Mouse (Mus musculus) embryonic facial prominence, embryonic 14.5 days (tissue): ENCODE measurements around the gene Tcirg1. TPM values are rescaled to one million over a fixed set of nuclear protein-coding genes. Genes with fewer than 3 reads are reported as not detected.

Source experiments
- ATAC-seq: fragments of 200-750 bp; cut with Nextera tagmentation; 2 replicates; pipeline ENCODE4 v1.8.0; 2017; ENCODE audit warnings: low read depth, moderate number of reproducible peaks, moderate TSS enrichment
- DNase-seq: peaks from one replicate; pipeline ENCODE4 v3.0.0-alpha.2; 2015; ENCODE audit warnings: low spot score
- H3K27ac ChIP-seq: fragments of 300-500 bp; sonication (generic); replicated peaks from 2 replicates; pipeline ENCODE4 v1.5.1; 2014; ENCODE audit warnings: low read depth, mild to moderate bottlenecking, low read length, moderate library complexity
- H3K27me3 ChIP-seq: fragments of 300-500 bp; sonication (generic); replicated peaks from 2 replicates; pipeline ENCODE4 v1.6.1; 2014; ENCODE audit warnings: low read length; ENCODE audit not compliant: control insufficient read depth, insufficient read depth
- H3K36me3 ChIP-seq: fragments of 300-500 bp; sonication (generic); 2 replicates; pipeline ENCODE4 v1.6.1; 2014; ENCODE audit warnings: low read length, mixed read lengths; ENCODE audit not compliant: control insufficient read depth, insufficient read depth
- H3K4me1 ChIP-seq: fragments of 300-500 bp; sonication (generic); 2 replicates; pipeline ENCODE4 v1.6.1; 2014; ENCODE audit warnings: antibody characterized with exemption, low read length; ENCODE audit not compliant: control insufficient read depth, insufficient read depth
- H3K4me2 ChIP-seq: fragments of 300-500 bp; sonication (generic); 2 replicates; pipeline ENCODE4 v1.6.1; 2014; ENCODE audit warnings: low read depth, mild to moderate bottlenecking, low read length, moderate library complexity, mixed read lengths
- H3K4me3 ChIP-seq: fragments of 300-500 bp; sonication (generic); 2 replicates; pipeline ENCODE4 v1.5.1; 2014; ENCODE audit warnings: low read depth, mild to moderate bottlenecking, low read length
- H3K9ac ChIP-seq: fragments of 300-500 bp; sonication (generic); 2 replicates; pipeline ENCODE4 v1.6.1; 2014; ENCODE audit warnings: low read depth, mild to moderate bottlenecking, low read length, moderate library complexity, mixed read lengths
- H3K9me3 ChIP-seq: fragments of 300-500 bp; sonication (generic); 2 replicates; pipeline ENCODE4 v1.6.1; 2016; ENCODE audit warnings: low read length; ENCODE audit not compliant: control insufficient read depth
- WGBS: fragments of 180-500 bp; shearing (Covaris S2); extraction: QIAGEN DNeasy Blood & Tissue Kit; methylation state at CpG from one replicate; pipeline ENCODE4 v1.1.7; 2014; 5-methylcytosine and 5-hydroxymethylcytosine counted together
- polyA plus RNA-seq: library from polyadenylated mRNA; unstranded; fragments of >200 nt; fragmentation: Nextera tagmentation; extraction: Ambion mirVana; gene quantifications from 2 replicates; pipeline ENCODE4 v1.2.1, GENCODE M21; 2014

The Tcirg1 gene
- polyA plus RNA-seq, 1 experiment from 2014 or later: 33.6 TPM

DNA sequence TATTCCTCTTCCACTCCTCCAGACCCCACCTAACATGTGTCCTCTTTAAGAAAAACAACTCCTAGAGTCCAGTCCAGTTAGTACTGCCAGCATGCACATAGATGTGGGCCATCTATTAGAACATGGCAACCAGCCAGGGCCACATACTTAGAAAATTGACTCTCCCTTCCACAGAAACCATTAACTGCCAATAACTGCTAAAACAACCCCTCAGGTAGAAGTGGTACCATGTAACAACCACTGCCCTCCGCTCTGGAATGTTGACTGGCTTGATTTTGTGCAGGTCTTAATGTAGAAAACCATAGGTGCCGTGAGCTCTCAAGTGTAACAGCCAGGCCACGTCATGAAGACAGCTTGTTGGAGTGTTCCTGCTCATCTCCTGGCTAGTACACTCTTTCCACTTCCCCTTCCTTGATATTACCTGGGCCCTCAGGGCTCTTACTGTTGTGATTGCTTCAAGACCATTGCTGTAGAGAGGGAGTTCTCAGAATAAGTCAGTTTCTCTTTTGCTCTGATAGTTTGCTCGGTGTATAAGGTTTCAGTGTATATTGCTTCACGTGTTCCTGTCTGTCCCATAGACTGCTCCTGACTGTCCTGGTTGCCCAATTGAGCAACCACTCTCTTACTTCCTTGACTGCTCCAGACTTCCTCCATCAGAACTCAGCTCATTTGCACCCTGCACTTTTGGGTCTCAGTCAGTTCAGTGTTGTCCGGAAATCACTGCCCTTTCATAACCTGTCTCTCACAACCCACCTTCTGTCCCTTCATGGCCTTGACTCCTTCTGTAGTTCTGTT lies 26.7 kb downstream of the Tcirg1 start:
- H3K4me3 ChIP-seq: no peak overlapping the region
- peaks cover 20% of the 10 kb centered on the region for H3K36me3 ChIP-seq
- no peak overlapping the region for H3K27ac ChIP-seq
- DNase-seq (no peak), ATAC-seq (no peak)
- 0 out of 2 replicates have a peak, but pooled peaks cover under 1% of the 10 kb centered on the region for H3K4me1 ChIP-seq
- no peaks in the 10 kb centered on the region for H3K27me3 ChIP-seq
- 82% methylated on average over 6 of the region's 6 CpGs for WGBS
- H3K9ac ChIP-seq: no peak overlapping the region
- H3K4me2 ChIP-seq: no peak overlapping the region
- no peaks in the 10 kb centered on the region for H3K9me3 ChIP-seq

DNA sequence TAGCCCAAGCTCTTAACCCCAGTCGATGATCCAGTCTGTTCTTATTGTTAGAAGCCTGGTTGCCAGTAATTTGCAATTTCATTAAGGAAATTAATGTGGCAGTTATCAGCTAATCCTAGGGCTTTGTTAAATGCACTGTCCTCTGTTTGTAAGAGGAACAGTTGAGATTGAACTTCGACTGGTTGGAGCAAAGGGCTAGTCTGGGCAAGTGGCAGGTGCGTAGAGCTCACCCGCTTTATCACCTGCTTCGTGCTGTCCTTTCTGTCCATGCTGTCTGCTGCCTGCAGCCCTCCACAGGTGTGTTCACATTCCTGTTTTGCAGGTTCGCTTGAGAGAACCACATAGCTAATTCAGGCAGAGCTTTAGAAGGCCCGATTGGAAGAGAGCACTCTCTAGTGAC lies 31.9 kb downstream of the Tcirg1 start:
- Histone ChIP-seq H3K36me3 (peaks cover 11% of the 10 kb centered on the region; the same call in 1 of the 2 replicates), H3K4me2 (no peak overlapping the region), H3K4me3 (no peak overlapping the region), H3K9me3 (no peaks in the 10 kb centered on the region), H3K4me1 (peaks cover 17% of the 10 kb centered on the region; the same call in 1 of the 2 replicates), H3K9ac (no peak overlapping the region), H3K27me3 (no peaks in the 10 kb centered on the region), H3K27ac (no peak overlapping the region)
- DNase-seq (peak; percentile 34), ATAC-seq (0 out of 2 replicates have a peak, but pooled peaks have one; percentile 33)
- 70% methylated on average over 7 of the region's 7 CpGs for WGBS

DNA sequence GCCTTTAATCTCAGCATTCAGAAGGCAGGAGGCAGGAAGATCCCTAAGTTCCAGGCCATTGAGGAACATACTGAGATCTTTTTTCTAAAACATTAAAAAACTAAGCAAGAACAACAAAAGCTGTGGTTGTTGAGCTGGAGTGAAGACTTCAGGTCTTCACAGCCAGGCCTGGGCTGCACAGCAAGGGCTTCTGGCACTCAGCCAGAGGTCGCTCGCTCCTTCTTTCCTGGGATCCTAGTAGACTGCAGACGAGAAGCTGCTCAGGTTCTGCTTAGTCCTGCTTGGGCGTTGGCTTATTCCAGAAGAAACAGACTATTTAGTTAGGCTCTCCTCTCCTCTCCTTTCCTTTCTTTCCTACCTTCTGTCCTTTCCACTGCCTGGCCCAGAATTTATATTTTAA lies 34.6 kb downstream of the Tcirg1 start:
- H3K9me3 ChIP-seq: no peaks in the 10 kb centered on the region
- H3K36me3 ChIP-seq: no peaks in the 10 kb centered on the region
- H3K4me1 ChIP-seq: peaks cover 32% of the 10 kb centered on the region
- H3K27me3 ChIP-seq: no peaks in the 10 kb centered on the region
- no peak for DNase-seq
- no peak overlapping the region for H3K4me2 ChIP-seq
- H3K4me3 ChIP-seq: no peak overlapping the region
- H3K27ac ChIP-seq: no peak overlapping the region
- no peak overlapping the region for H3K9ac ChIP-seq
- WGBS: 68% methylated on average over 3 of the region's 4 CpGs
- ATAC-seq: no peak

DNA sequence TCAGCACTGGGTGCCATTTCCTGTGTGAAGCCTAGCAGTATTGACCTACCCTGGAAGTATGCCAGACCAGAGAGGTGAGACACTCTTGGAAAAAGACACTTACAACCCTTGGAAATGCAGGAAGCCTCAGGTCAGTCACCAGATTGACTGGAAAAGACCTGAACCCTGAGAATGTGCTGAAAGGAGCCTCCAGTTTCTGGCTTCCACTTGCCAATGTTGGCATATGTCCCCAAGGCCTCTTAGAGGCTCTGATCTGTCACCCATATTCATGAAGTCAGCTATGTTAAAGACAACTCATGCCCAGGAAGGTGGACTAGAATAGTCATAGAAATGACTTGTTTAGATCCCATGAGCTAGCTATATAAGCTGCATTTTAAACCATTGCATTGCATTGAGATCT lies 35.5 kb downstream of the Tcirg1 start:
- no peak overlapping the region for H3K4me3 ChIP-seq
- H3K9me3 ChIP-seq: no peaks in the 10 kb centered on the region
- peaks cover 32% of the 10 kb centered on the region for H3K4me1 ChIP-seq
- peaks cover 6% of the 10 kb centered on the region for H3K36me3 ChIP-seq
- no peaks in the 10 kb centered on the region for H3K27me3 ChIP-seq
- no peak for ATAC-seq
- H3K9ac ChIP-seq: no peak overlapping the region
- H3K27ac ChIP-seq: no peak overlapping the region
- no peak for DNase-seq
- H3K4me2 ChIP-seq: no peak overlapping the region

DNA sequence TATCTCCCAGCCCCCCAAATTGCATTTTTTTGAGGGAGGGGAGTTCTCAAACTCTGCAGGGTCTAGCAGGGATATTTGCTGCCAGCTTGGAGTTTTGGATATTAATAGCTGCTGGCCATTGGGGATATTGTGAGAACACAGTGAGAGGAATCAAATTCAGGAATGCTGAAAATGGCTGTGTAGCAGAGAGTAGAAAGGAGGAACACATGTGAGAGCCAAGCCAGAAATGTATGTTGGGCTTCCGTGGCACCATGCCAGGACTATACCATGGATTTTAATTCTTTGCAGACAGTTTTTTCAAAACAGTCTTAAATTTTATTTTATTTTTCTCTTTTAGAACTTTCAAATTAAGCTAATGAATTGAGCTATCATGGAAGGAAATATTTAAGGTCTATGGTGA lies 38.6 kb downstream of the Tcirg1 start:
- 0 out of 2 replicates have a peak, but pooled peaks cover 3% of the 10 kb centered on the region for H3K9me3 ChIP-seq
- ATAC-seq (peak; percentile 70; the same call in 1 of the 2 replicates), DNase-seq (peak; percentile 87)
- peak overlapping the region; percentile 63; the same call in 1 of the 2 replicates for H3K27ac ChIP-seq
- peaks cover 27% of the 10 kb centered on the region for H3K4me1 ChIP-seq
- no peak overlapping the region for H3K9ac ChIP-seq
- H3K4me2 ChIP-seq: no peak overlapping the region
- H3K27me3 ChIP-seq: no peaks in the 10 kb centered on the region
- 46% methylated on average over 1 of the region's 1 CpGs for WGBS
- H3K36me3 ChIP-seq: peaks cover 21% of the 10 kb centered on the region
- no peak overlapping the region for H3K4me3 ChIP-seq

DNA sequence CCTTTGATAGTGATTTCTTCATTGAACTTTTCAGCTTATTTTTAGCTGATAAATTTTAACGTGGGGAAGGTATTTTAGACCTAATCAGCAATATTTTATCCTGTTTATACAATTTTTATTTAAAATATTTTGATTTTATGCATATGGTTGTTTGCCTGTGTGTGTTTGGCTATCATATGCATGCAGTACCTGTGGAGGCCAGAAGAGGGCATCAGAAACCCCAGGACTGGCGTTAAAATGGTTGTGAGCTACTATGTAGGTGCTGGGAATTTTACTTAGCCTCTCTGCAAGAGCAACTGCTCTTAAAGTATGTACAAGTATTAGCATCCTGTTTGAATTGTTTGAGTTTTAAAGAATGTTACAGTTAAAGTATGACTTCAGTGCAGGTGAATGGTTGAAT lies 42.0 kb downstream of the Tcirg1 start:
- Histone ChIP-seq H3K27ac (no peak overlapping the region), H3K36me3 (peaks cover 21% of the 10 kb centered on the region), H3K4me3 (no peak overlapping the region), H3K4me1 (peaks cover 14% of the 10 kb centered on the region), H3K9me3 (0 out of 2 replicates have a peak, but pooled peaks cover 3% of the 10 kb centered on the region), H3K27me3 (no peaks in the 10 kb centered on the region), H3K4me2 (no peak overlapping the region), H3K9ac (no peak overlapping the region)
- DNase-seq (no peak), ATAC-seq (no peak)
- WGBS: 88% methylated on average over 2 of the region's 2 CpGs

DNA sequence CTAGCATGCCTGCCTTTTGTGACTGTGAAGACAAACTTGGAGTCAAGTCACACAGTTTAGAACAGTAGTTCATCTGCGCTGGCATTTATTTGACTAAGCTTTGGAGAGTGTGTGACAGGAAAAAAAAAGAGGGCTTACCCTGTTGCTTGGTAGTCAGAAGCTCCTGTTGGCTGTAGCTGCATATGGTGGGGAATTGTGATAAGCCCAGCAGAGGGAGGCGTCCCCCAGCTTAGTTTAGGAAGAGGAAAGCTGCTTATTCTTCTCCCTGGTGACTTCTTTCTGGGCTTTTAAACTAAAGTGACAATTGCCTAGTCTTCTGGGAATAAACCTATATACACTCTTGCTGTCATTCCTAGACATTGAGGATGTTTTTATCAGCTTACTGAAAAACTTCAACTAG lies 44.2 kb downstream of the Tcirg1 start:
- Histone ChIP-seq H3K27me3 (no peaks in the 10 kb centered on the region), H3K27ac (no peak overlapping the region), H3K9me3 (0 out of 2 replicates have a peak, but pooled peaks cover 3% of the 10 kb centered on the region), H3K4me1 (no peaks in the 10 kb centered on the region), H3K4me2 (no peak overlapping the region), H3K9ac (no peak overlapping the region), H3K4me3 (no peak overlapping the region), H3K36me3 (peaks cover 21% of the 10 kb centered on the region)
- DNase-seq (no peak), ATAC-seq (no peak)
- WGBS: 75% methylated on average over 2 of the region's 2 CpGs

DNA sequence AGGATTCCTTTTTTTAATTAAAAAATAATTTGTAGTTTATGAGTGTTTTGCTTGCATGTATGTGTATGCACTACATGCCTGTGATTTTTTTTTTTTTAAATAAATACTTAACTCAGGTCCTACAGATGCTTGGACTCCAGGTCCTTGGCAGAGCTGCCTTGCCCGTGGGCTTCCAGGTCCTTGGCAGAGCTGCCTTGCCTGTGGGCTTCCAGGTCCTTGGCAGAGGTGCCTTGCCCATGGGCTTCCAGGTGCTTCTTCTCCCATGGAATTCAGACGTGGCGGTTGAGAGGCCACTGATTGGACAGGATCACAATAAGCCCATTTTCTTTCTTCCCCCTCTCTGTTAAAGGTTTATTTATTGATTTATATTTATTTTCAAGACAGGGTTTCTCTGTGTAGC lies 49.7 kb downstream of the Tcirg1 start:
- no peaks in the 10 kb centered on the region for H3K9me3 ChIP-seq
- H3K36me3 ChIP-seq: no peaks in the 10 kb centered on the region
- H3K27me3 ChIP-seq: no peaks in the 10 kb centered on the region
- DNase-seq: no peak
- H3K4me3 ChIP-seq: no peak overlapping the region
- no peak overlapping the region for H3K27ac ChIP-seq
- no peak for ATAC-seq
- H3K4me1 ChIP-seq: peaks cover 27% of the 10 kb centered on the region
- no peak overlapping the region for H3K9ac ChIP-seq
- WGBS: 75% methylated on average over 3 of the region's 3 CpGs
- no peak overlapping the region for H3K4me2 ChIP-seq

DNA sequence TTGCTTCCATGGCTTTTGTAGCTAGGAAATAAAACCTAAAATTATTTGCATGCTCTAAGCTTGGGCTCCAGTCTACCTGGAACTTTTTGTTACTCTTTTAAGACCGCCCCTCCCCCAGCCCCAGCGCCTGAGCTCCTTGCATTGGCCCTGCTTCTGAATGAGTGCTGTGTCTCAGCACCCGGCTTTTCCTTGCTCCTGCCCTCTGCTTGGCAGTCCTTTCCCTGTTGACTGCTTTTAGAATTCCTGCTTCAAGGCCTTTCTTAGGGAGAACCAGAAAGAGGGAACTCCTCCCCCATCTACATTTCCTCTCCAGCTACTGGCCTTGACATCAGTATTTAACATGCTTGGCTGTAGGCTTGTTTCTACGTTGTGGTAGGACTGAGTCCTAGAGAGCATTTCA lies 51.3 kb downstream of the Tcirg1 start:
- peak; percentile 29 for DNase-seq
- H3K4me2 ChIP-seq: peak overlapping the region; percentile 28
- peak overlapping the region; percentile 66 for H3K27ac ChIP-seq
- H3K9ac ChIP-seq: no peak overlapping the region
- H3K4me3 ChIP-seq: no peak overlapping the region
- ATAC-seq: no peak
- no peaks in the 10 kb centered on the region for H3K9me3 ChIP-seq
- no peaks in the 10 kb centered on the region for H3K27me3 ChIP-seq
- H3K4me1 ChIP-seq: peaks cover 32% of the 10 kb centered on the region
- H3K36me3 ChIP-seq: no peaks in the 10 kb centered on the region
- WGBS: 23% methylated on average over 4 of the region's 4 CpGs
